Mouse (Mus musculus): ENCODE data around the gene Dnajc14. TPM values are rescaled to one million over a fixed set of nuclear protein-coding genes. Genes with fewer than 3 reads are reported as not detected.
A peak's percentile ranks its signal among the peaks of the same experiment; 100 is the strongest.
"Not testable (repeated sequence)": the region's sequence is repeated elsewhere in the genome, so short reads cannot be mapped to it uniquely, and the experiment has no call there.

The Dnajc14 gene
- total RNA-seq, 1 experiment from 2014 or later: 87.9 TPM

GRCm38 (mm10) chr10:128807018-128807417 lies 3.2 kb downstream of the Dnajc14 start:
- no peak for ATAC-seq (ENCODE audit: extremely low read depth, insufficient number of reproducible peaks, low FRiP score, poor library complexity, severe bottlenecking)

GRCm38 (mm10) chr10:128817033-128817432 lies 13.2 kb downstream of the Dnajc14 start, which contains the start of gene Sarnp:
Gene Sarnp (plus strand): TSS chr10:128817333.
- no peak for ATAC-seq (ENCODE audit: extremely low read depth, insufficient number of reproducible peaks, low FRiP score, poor library complexity, severe bottlenecking)

- no peak for ATAC-seq (ENCODE audit: extremely low read depth, insufficient number of reproducible peaks, low FRiP score, poor library complexity, severe bottlenecking)
These were observed 16.4 kb downstream of the Dnajc14 start for GRCm38 (mm10) chr10:128820217-128820616.

GRCm38 (mm10) chr10:128821358-128822056 lies 17.6 kb downstream of the Dnajc14 start, which contains the start of gene Ormdl2:
Gene Ormdl2 (minus strand): TSS chr10:128821645.
- peak; percentile 99 for ATAC-seq (ENCODE audit: extremely low read depth, insufficient number of reproducible peaks, low FRiP score, poor library complexity, severe bottlenecking)

GRCm38 (mm10) chr10:128822135-128822534 lies 18.3 kb downstream of the Dnajc14 start:
- ATAC-seq (ENCODE audit: extremely low read depth, insufficient number of reproducible peaks, low FRiP score, poor library complexity, severe bottlenecking): no peak

- ATAC-seq (ENCODE audit: extremely low read depth, insufficient number of reproducible peaks, low FRiP score, poor library complexity, severe bottlenecking): not testable (repeated sequence)
These were observed 19.2 kb downstream of the Dnajc14 start for GRCm38 (mm10) chr10:128823087-128823486.

- no peak for ATAC-seq (ENCODE audit: extremely low read depth, insufficient number of reproducible peaks, low FRiP score, poor library complexity, severe bottlenecking)
These were observed 20.0 kb downstream of the Dnajc14 start for GRCm38 (mm10) chr10:128823821-128824220.

GRCm38 (mm10) chr10:128837400-128837799 lies 33.5 kb downstream of the Dnajc14 start:
- ATAC-seq (ENCODE audit: extremely low read depth, insufficient number of reproducible peaks, low FRiP score, poor library complexity, severe bottlenecking): no peak

- ATAC-seq (ENCODE audit: extremely low read depth, insufficient number of reproducible peaks, low FRiP score, poor library complexity, severe bottlenecking): no peak
These were observed 35.6 kb downstream of the Dnajc14 start for GRCm38 (mm10) chr10:128839434-128839833.

- no peak for ATAC-seq (ENCODE audit: extremely low read depth, insufficient number of reproducible peaks, low FRiP score, poor library complexity, severe bottlenecking)
These were observed 36.8 kb downstream of the Dnajc14 start for GRCm38 (mm10) chr10:128840612-128841011.

- ATAC-seq (ENCODE audit: extremely low read depth, insufficient number of reproducible peaks, low FRiP score, poor library complexity, severe bottlenecking): no peak
These were observed 39.4 kb downstream of the Dnajc14 start for GRCm38 (mm10) chr10:128843260-128843659.

- 0 out of 2 replicates have a peak, but pooled peaks have one; percentile 41 for ATAC-seq (ENCODE audit: extremely low read depth, insufficient number of reproducible peaks, low FRiP score, poor library complexity, severe bottlenecking)
These were observed 41.7 kb downstream of the Dnajc14 start for GRCm38 (mm10) chr10:128845516-128845915.

- ATAC-seq (ENCODE audit: extremely low read depth, insufficient number of reproducible peaks, low FRiP score, poor library complexity, severe bottlenecking): no peak
These were observed 42.8 kb downstream of the Dnajc14 start for GRCm38 (mm10) chr10:128846664-128847063.

GRCm38 (mm10) chr10:128848426-128848825 lies 44.6 kb downstream of the Dnajc14 start:
- ATAC-seq (ENCODE audit: extremely low read depth, insufficient number of reproducible peaks, low FRiP score, poor library complexity, severe bottlenecking): no peak

GRCm38 (mm10) chr10:128850339-128850738 lies 46.5 kb downstream of the Dnajc14 start:
- ATAC-seq (ENCODE audit: extremely low read depth, insufficient number of reproducible peaks, low FRiP score, poor library complexity, severe bottlenecking): no peak

- ATAC-seq (ENCODE audit: extremely low read depth, insufficient number of reproducible peaks, low FRiP score, poor library complexity, severe bottlenecking): 0 out of 2 replicates have a peak, but pooled peaks have one; percentile 41
These were observed 57.3 kb downstream of the Dnajc14 start for GRCm38 (mm10) chr10:128861176-128861575.

- no peak for ATAC-seq (ENCODE audit: extremely low read depth, insufficient number of reproducible peaks, low FRiP score, poor library complexity, severe bottlenecking)
These were observed 62.2 kb downstream of the Dnajc14 start for GRCm38 (mm10) chr10:128866042-128866441.

GRCm38 (mm10) chr10:128866518-128866917 lies 62.7 kb downstream of the Dnajc14 start:
- ATAC-seq (ENCODE audit: extremely low read depth, insufficient number of reproducible peaks, low FRiP score, poor library complexity, severe bottlenecking): no peak
